Mouse (Mus musculus): Measurements from ENCODE around the gene Akt1s1. TPM values are rescaled to one million over a fixed set of nuclear protein-coding genes. Genes with fewer than 3 reads are reported as not detected.

The Akt1s1 gene
- 25.6 and 29.1 TPM in 2 replicates for polyA plus RNA-seq (2015; fragmentation: Nextera tagmentation; extraction: Ambion mirVana)

DNA sequence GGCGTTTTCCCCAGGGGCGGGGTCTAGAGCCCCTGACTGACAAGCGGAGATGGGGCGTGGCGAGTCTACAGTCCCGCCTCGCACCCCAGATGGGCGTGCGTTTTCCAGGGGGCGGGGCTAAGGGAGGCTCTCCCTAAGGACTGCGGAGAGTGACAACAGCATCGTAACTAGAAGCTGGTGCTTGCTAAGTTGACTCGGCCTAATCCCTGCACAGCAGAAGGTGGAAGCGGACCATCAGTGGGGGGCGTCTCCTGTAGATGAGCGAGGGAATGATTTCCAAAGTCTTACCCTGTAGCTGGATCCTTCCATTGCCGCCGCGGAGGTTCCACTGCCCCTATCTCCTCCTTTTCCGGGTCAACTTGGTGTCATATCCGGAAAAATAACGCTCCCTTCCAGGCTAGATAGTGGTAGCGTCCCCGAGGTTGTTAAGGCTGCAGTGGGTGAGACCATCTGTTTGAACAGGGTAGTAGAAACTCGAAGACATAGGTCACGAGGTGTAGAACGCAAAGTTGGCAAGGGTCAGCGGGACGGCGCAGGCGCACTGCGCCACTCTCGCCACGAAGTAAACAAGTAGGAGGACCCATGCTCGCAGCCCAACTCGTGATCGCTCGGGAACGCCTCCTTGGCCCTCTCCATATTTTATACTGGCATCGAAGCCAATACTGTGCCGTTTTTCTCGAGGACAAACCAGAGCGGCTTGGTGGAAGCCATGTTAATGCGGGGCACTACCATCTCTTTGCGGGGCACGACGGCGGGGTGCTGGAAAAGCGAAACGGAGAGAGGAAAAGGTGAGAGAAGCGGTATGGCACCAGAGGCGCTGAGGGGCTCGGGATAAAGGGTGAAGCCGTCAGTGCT is at the start of gene Akt1s1, which contains the start of gene Tbc1d17:
Gene Akt1s1, plus strand, starts transcription at position 431 of the 855 bp plus-strand sequence.
Gene Tbc1d17, minus strand, starts transcription at position 519 of the 855 bp plus-strand sequence.
- WGBS (ENCODE audit: insufficient replicate concordance): under 1% methylated on average over 54 of the region's 54 CpGs
- no peaks in the 10 kb centered on the region for H3K9me3 ChIP-seq (replicated peaks; ENCODE audit: control insufficient read depth, low read length)
- peak within 1 kb of the TSS; percentile 91 for H3K4me3 ChIP-seq (ENCODE audit: low read depth, low read length)
- H3K27me3 ChIP-seq (ENCODE audit: control insufficient read depth, insufficient read depth, low read depth, low read length): no peaks in the 10 kb centered on the region
- ATAC-seq (ENCODE audit: low read depth): peak; percentile 79
- peak within 1 kb of the TSS; percentile 98 for H3K27ac ChIP-seq (ENCODE audit: low read length)
- peaks cover 19% of the 10 kb centered on the region for H3K36me3 ChIP-seq (ENCODE audit: control insufficient read depth, insufficient read depth)
- H3K4me2 ChIP-seq (ENCODE audit: low read depth, low read length): peak within 1 kb of the TSS; percentile 99
- peak within 1 kb of the TSS; percentile 87 for H3K9ac ChIP-seq (ENCODE audit: low read depth, low read length)
- peaks cover 41% of the 10 kb centered on the region for H3K4me1 ChIP-seq (ENCODE audit: control insufficient read depth, low read depth, low read length)

DNA sequence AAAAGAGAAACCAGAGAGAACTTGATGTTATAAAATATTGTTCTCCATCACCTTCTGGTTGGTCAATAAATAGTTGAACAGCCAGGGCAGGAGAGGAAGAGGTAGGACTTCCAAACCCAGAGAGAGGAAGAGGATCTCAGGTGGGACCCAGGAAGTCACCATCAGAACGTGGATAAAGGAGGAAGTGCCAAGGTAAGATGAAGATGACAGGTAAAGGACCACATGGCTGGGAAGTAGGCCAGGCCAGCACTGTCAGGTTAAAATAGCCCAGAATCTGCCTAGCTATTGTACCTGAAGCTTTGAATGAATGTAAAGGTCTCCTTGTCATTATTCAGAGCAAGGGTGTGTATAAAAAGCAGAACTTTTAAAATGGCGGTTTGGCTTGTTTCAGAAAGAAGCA is 39.9 kb upstream of the Akt1s1 start:
- Histone ChIP-seq H3K4me2 (ENCODE audit: low read depth, low read length) (no peak overlapping the region), H3K36me3 (ENCODE audit: control insufficient read depth, insufficient read depth) (peaks cover 7% of the 10 kb centered on the region; the same call in 1 of the 2 replicates), H3K4me1 (ENCODE audit: control insufficient read depth, low read depth, low read length) (no peaks in the 10 kb centered on the region; the same call in 1 of the 2 replicates), H3K9ac (ENCODE audit: low read depth, low read length) (no peak overlapping the region), H3K27me3 (ENCODE audit: control insufficient read depth, insufficient read depth, low read depth, low read length) (no peaks in the 10 kb centered on the region), H3K4me3 (ENCODE audit: low read depth, low read length) (no peak overlapping the region), H3K27ac (ENCODE audit: low read length) (no peak overlapping the region), H3K9me3 (replicated peaks; ENCODE audit: control insufficient read depth, low read length) (no peaks in the 10 kb centered on the region)
- WGBS (ENCODE audit: insufficient replicate concordance): 46% methylated on average over 2 of the region's 2 CpGs
- no peak for ATAC-seq (ENCODE audit: low read depth)

DNA sequence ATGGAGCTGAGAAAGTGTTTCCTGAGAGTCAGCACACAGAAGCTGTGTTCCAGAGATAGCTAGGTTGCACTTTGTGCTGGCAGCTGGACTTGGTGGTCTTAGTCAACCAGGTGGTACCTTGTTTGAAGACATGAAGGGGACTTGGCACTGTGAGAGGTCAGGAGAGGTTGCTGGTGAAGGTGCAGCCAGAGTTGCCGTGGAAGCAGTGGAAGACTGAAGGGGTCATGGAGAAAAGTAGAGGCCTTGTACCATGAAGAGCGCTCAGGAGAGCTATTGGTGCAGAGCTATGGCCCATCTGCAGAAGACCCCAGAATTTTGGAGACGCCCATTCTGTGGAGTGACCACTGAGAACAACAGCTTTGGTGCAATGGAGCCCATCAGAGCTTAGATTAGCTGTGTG is 39.3 kb upstream of the Akt1s1 start:
- WGBS (ENCODE audit: insufficient replicate concordance): 59% methylated on average over 3 of the region's 3 CpGs
- no peak overlapping the region for H3K4me2 ChIP-seq (ENCODE audit: low read depth, low read length)
- no peak for ATAC-seq (ENCODE audit: low read depth)
- peaks cover under 1% of the 10 kb centered on the region; the same call in 1 of the 2 replicates for H3K4me1 ChIP-seq (ENCODE audit: control insufficient read depth, low read depth, low read length)
- no peaks in the 10 kb centered on the region for H3K9me3 ChIP-seq (replicated peaks; ENCODE audit: control insufficient read depth, low read length)
- H3K27me3 ChIP-seq (ENCODE audit: control insufficient read depth, insufficient read depth, low read depth, low read length): no peaks in the 10 kb centered on the region
- H3K27ac ChIP-seq (ENCODE audit: low read length): no peak overlapping the region
- H3K4me3 ChIP-seq (ENCODE audit: low read depth, low read length): no peak overlapping the region
- H3K36me3 ChIP-seq (ENCODE audit: control insufficient read depth, insufficient read depth): peaks cover 7% of the 10 kb centered on the region; the same call in 1 of the 2 replicates
- H3K9ac ChIP-seq (ENCODE audit: low read depth, low read length): no peak overlapping the region

DNA sequence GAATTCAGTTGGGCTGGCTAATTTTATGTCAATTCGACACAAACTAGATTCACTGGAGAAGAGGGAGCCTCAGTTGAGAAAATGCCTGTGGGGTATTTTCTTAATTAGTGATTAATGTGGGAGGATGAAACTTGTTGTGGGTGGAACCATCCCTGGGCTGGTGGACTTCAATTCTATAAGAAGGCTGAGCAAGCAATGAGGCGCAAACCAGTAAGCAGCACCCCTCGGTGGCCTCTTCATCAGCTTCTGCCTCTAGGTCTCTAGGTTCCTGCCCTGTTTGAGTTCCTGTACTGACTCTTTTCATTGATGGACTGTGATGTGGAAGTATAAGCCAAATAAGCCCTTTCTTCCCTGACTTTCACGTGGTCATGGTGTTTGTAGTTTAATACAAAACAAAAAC is 38.4 kb upstream of the Akt1s1 start:
- Histone ChIP-seq H3K4me2 (ENCODE audit: low read depth, low read length) (no peak overlapping the region), H3K4me3 (ENCODE audit: low read depth, low read length) (no peak overlapping the region), H3K27ac (ENCODE audit: low read length) (no peak overlapping the region), H3K9ac (ENCODE audit: low read depth, low read length) (no peak overlapping the region), H3K4me1 (ENCODE audit: control insufficient read depth, low read depth, low read length) (peaks cover 10% of the 10 kb centered on the region), H3K9me3 (replicated peaks; ENCODE audit: control insufficient read depth, low read length) (no peaks in the 10 kb centered on the region), H3K27me3 (ENCODE audit: control insufficient read depth, insufficient read depth, low read depth, low read length) (no peaks in the 10 kb centered on the region), H3K36me3 (ENCODE audit: control insufficient read depth, insufficient read depth) (peaks cover 7% of the 10 kb centered on the region; the same call in 1 of the 2 replicates)
- 57% methylated on average over 4 of the region's 4 CpGs for WGBS (ENCODE audit: insufficient replicate concordance)
- ATAC-seq (ENCODE audit: low read depth): no peak

DNA sequence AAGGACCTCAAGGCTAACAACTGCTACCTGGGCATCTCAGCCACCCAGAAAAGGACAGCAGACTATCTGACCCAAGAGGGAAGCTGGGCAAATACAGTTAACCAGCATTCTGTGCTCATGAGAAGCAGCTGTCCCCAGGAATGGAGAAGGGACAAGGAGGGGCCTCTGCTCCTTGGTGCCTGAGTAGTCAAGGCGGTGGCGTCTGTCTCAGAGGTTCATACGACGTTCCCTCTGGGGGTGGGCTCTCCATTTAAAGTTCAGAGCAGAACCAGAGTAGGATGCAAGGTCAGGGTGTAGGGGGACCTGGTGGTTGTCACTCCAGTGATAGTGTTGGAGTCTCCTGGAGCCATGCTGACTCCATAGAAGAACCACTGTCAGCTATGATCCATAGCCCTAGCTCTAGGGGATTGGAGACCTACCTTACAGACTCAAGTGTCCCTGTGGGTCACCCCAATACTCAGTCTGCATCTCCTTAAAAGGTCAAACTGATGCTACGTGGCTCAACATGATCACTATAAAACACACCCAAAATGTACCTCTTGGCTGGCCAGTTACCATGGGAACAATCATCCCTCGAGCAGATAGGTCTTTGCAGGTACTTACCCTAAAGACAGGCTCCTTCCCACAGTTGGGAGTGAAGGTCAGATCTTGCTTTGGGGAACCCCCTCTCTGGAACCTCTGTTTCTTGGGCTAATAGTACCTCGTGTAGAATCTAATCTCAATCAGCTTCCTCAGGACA is 37.8 kb upstream of the Akt1s1 start:
- no peak overlapping the region for H3K4me3 ChIP-seq (ENCODE audit: low read depth, low read length)
- H3K4me2 ChIP-seq (ENCODE audit: low read depth, low read length): no peak overlapping the region
- no peaks in the 10 kb centered on the region for H3K9me3 ChIP-seq (replicated peaks; ENCODE audit: control insufficient read depth, low read length)
- H3K36me3 ChIP-seq (ENCODE audit: control insufficient read depth, insufficient read depth): peaks cover 7% of the 10 kb centered on the region; the same call in 1 of the 2 replicates
- 74% methylated on average over 7 of the region's 7 CpGs for WGBS (ENCODE audit: insufficient replicate concordance)
- peaks cover 10% of the 10 kb centered on the region for H3K4me1 ChIP-seq (ENCODE audit: control insufficient read depth, low read depth, low read length)
- H3K27me3 ChIP-seq (ENCODE audit: control insufficient read depth, insufficient read depth, low read depth, low read length): no peaks in the 10 kb centered on the region
- H3K27ac ChIP-seq (ENCODE audit: low read length): no peak overlapping the region
- no peak overlapping the region for H3K9ac ChIP-seq (ENCODE audit: low read depth, low read length)
- ATAC-seq (ENCODE audit: low read depth): no peak

DNA sequence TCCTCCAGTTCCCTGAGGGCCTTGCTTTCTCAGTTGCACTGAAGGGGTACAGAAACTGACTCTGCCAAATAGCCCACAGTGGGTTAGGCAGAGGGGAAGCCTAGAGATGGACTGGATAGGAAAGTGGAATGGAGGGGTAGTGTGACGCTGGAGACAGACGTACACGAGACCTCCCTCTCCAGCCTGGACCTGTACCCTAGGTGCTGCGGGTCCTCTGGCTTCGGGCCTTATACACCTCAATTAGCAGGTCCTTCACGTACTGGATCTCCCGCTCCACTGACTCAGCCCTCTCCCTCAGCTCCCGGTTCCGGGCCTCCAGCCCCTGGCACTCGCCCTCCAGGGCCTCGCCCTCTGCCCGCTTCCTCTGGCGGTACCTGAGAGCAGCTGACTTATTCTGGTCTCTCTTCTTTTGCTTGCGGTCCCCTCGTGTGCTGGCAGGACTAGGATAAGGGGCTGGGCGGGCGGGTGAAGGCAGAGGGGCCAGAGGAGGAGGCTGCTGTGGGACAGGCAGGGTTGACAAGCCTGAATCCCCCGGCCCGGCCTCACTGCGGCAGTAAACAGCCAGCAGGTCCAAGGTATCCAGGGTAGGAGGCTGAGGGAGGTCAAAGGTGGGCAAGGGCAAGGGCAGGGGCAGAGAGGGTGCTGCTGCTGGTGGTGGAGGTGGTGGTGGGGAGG is 36.0 kb upstream of the Akt1s1 start:
- no peak for ATAC-seq (ENCODE audit: low read depth)
- no peaks in the 10 kb centered on the region for H3K9me3 ChIP-seq (replicated peaks; ENCODE audit: control insufficient read depth, low read length)
- H3K27me3 ChIP-seq (ENCODE audit: control insufficient read depth, insufficient read depth, low read depth, low read length): no peaks in the 10 kb centered on the region
- H3K9ac ChIP-seq (ENCODE audit: low read depth, low read length): no peak overlapping the region
- H3K27ac ChIP-seq (ENCODE audit: low read length): no peak overlapping the region
- 81% methylated on average over 20 of the region's 20 CpGs for WGBS (ENCODE audit: insufficient replicate concordance)
- H3K4me2 ChIP-seq (ENCODE audit: low read depth, low read length): no peak overlapping the region
- H3K4me3 ChIP-seq (ENCODE audit: low read depth, low read length): no peak overlapping the region
- H3K4me1 ChIP-seq (ENCODE audit: control insufficient read depth, low read depth, low read length): peaks cover 17% of the 10 kb centered on the region
- peaks cover 7% of the 10 kb centered on the region; the same call in 1 of the 2 replicates for H3K36me3 ChIP-seq (ENCODE audit: control insufficient read depth, insufficient read depth)

DNA sequence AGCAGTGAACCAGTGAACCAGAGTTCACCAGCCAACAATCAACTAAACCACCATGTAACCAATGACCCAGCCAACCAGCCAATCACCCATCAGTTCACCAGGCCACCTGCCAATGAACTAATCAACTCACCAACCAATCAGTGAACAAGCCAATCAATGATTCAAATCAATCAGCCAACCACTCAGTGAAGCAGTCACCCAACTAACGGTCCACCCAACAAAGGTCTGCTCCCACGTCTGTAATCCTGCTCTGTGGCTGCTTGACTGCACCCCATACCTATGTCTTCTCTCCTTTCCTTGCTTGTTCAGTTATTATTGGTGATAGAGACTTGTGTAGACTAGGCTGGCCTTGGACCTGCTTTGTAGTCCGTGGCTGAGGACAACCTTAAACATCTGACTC is 34.8 kb upstream of the Akt1s1 start:
- Histone ChIP-seq H3K4me1 (ENCODE audit: control insufficient read depth, low read depth, low read length) (peaks cover 29% of the 10 kb centered on the region), H3K9me3 (replicated peaks; ENCODE audit: control insufficient read depth, low read length) (no peaks in the 10 kb centered on the region), H3K9ac (ENCODE audit: low read depth, low read length) (no peak overlapping the region), H3K4me3 (ENCODE audit: low read depth, low read length) (peak overlapping the region; percentile 11), H3K27ac (ENCODE audit: low read length) (no peak overlapping the region), H3K36me3 (ENCODE audit: control insufficient read depth, insufficient read depth) (peaks cover 7% of the 10 kb centered on the region; the same call in 1 of the 2 replicates), H3K4me2 (ENCODE audit: low read depth, low read length) (peak overlapping the region; percentile 41), H3K27me3 (ENCODE audit: control insufficient read depth, insufficient read depth, low read depth, low read length) (no peaks in the 10 kb centered on the region)
- 75% methylated on average over 3 of the region's 3 CpGs for WGBS (ENCODE audit: insufficient replicate concordance)
- no peak for ATAC-seq (ENCODE audit: low read depth)

DNA sequence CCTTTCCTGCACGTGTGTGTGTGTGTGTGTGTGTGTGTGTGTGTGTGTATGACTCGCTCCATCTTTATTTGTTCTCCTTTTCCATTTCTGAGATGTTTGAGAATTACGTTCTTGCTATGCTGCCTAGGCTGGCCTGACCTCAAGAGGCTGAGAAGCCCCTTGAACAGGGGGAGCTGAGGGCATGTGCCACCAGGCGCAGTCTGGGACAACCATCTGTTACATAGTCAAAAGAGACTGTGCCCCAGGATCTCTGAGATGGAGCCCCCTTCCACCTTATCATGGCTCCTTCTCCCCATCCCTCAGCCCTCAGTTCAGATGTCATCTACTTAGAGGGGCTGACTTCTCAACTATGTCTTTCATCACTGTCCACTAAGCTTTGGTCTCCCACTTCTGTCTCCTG is 34.4 kb upstream of the Akt1s1 start:
- H3K36me3 ChIP-seq (ENCODE audit: control insufficient read depth, insufficient read depth): peaks cover 7% of the 10 kb centered on the region; the same call in 1 of the 2 replicates
- peak overlapping the region; percentile 82 for H3K4me2 ChIP-seq (ENCODE audit: low read depth, low read length)
- H3K27ac ChIP-seq (ENCODE audit: low read length): no peak overlapping the region
- H3K9ac ChIP-seq (ENCODE audit: low read depth, low read length): no peak overlapping the region
- no peaks in the 10 kb centered on the region for H3K9me3 ChIP-seq (replicated peaks; ENCODE audit: control insufficient read depth, low read length)
- peaks cover 33% of the 10 kb centered on the region for H3K4me1 ChIP-seq (ENCODE audit: control insufficient read depth, low read depth, low read length)
- H3K4me3 ChIP-seq (ENCODE audit: low read depth, low read length): peak overlapping the region; percentile 95
- no peak for ATAC-seq (ENCODE audit: low read depth)
- WGBS (ENCODE audit: insufficient replicate concordance): 73% methylated on average over 4 of the region's 4 CpGs
- H3K27me3 ChIP-seq (ENCODE audit: control insufficient read depth, insufficient read depth, low read depth, low read length): no peaks in the 10 kb centered on the region

Data from liver, embryonic 16.5 days (tissue).